Mouse (Mus musculus) erythroblast, embryonic 14.5 days (primary cell): ENCODE data around the gene Krt15.

ENCODE experiments used
- GATA1 ChIP-seq: IDR thresholded peaks from 2 replicates; pipeline ENCODE4 v1.6.1; 2012; ENCODE audit warnings: low read length, inconsistent platforms, mixed read lengths
- TAL1 ChIP-seq: IDR thresholded peaks from 3 replicates; pipeline ENCODE4 v1.6.1; 2012; ENCODE audit warnings: low read length, inconsistent platforms, mixed read lengths

- TF ChIP-seq GATA1 (no peak), TAL1 (no peak)
Observed at GRCm38 (mm10) chr11:100121466-100121865, 14.3 kb downstream of the Krt15 start, which contains the start of gene Krt13.
